Mouse (Mus musculus) limb, embryonic 11.5 days (tissue): Measurements from ENCODE around the gene Pth1r. TPM values are rescaled to one million over a fixed set of nuclear protein-coding genes. Genes with fewer than 3 reads are reported as not detected.

Experiments
- ATAC-seq: fragments of 200-750 bp; cut with Nextera tagmentation; 2 replicates; pipeline ENCODE4 v1.8.0; 2017; ENCODE audit warnings: low read depth; ENCODE audit not compliant: insufficient number of reproducible peaks, low FRiP score, low TSS enrichment
- DNase-seq: peaks from one replicate; pipeline ENCODE4 v3.0.0-alpha.2; 2015; ENCODE audit warnings: low spot score
- H3K27ac ChIP-seq: fragments of 300-500 bp; sonication (generic); replicated peaks from 2 replicates; pipeline ENCODE4 v1.5.1; 2014; ENCODE audit warnings: low read depth, mild to moderate bottlenecking, low read length
- H3K27me3 ChIP-seq: fragments of 300-500 bp; sonication (generic); 2 replicates; pipeline ENCODE4 v1.6.1; 2014; ENCODE audit warnings: mild to moderate bottlenecking, low read length, mixed read lengths; ENCODE audit not compliant: control insufficient read depth, insufficient read depth
- H3K36me3 ChIP-seq: fragments of 300-500 bp; sonication (generic); 2 replicates; pipeline ENCODE4 v1.6.1; 2014; ENCODE audit warnings: mild to moderate bottlenecking, low read length, moderate library complexity, mixed read lengths; ENCODE audit not compliant: control insufficient read depth, insufficient read depth
- H3K4me1 ChIP-seq: fragments of 300-500 bp; sonication (generic); 2 replicates; pipeline ENCODE4 v1.6.1; 2014; ENCODE audit warnings: low read length, mixed read lengths; ENCODE audit not compliant: control insufficient read depth, insufficient read depth
- H3K4me2 ChIP-seq: fragments of 300-500 bp; sonication (generic); 2 replicates; pipeline ENCODE4 v1.6.1; 2014; ENCODE audit warnings: low read depth, mild to moderate bottlenecking, moderate library complexity; ENCODE audit not compliant: severe bottlenecking
- H3K4me3 ChIP-seq: fragments of 300-500 bp; sonication (generic); 2 replicates; pipeline ENCODE4 v1.5.1; 2014; ENCODE audit warnings: low read depth, low read length
- H3K9ac ChIP-seq: fragments of 300-500 bp; sonication (generic); 2 replicates; pipeline ENCODE4 v1.6.1; 2014; ENCODE audit warnings: mild to moderate bottlenecking, low read length
- H3K9me3 ChIP-seq: fragments of 300-500 bp; sonication (generic); 2 replicates; pipeline ENCODE4 v1.6.1; 2016; ENCODE audit warnings: low read length; ENCODE audit not compliant: control insufficient read depth
- WGBS: fragments of 180-500 bp; shearing (Covaris S2); extraction: QIAGEN DNeasy Blood & Tissue Kit; methylation state at CpG from one replicate; pipeline ENCODE4 v1.1.7; 2014; 5-methylcytosine and 5-hydroxymethylcytosine counted together
- polyA plus RNA-seq: library from polyadenylated mRNA; unstranded; fragments of >200 nt; fragmentation: Nextera tagmentation; extraction: Ambion mirVana; gene quantifications from 2 replicates; pipeline ENCODE4 v1.2.1, GENCODE M21; 2014

The Pth1r gene
- 30.1 and 37.3 TPM in 2 replicates for polyA plus RNA-seq

DNA sequence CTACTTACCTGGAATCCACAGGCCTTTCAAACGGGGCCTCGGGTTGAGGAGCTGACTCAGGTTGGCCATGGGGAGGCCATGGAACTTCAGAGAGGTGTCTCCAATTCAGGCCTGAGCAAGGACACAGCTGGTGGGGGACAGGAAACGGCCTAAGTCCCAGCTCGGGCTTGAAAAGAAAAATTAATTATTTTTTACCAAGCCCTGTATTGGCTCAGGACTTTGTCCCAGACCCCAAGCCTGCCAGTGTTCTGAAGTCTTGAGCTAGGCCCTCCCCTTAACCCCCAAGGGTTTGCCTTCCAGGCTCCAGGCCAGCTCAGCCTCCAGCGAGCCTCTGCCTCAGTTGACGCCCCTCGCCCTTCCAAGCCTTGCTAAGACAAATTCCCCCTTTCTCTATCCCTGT lies at the start of gene Pth1r:
Pth1r (minus strand) TSS at position 185 of the 400 bp plus-strand sequence.
- ATAC-seq: no peak
- H3K4me3 ChIP-seq: no peak within 1 kb of the TSS
- no peak within 1 kb of the TSS for H3K9ac ChIP-seq
- no peaks in the 10 kb centered on the region for H3K36me3 ChIP-seq
- peak within 1 kb of the TSS; percentile 22 for H3K4me2 ChIP-seq
- WGBS: 42% methylated on average over 7 of the region's 7 CpGs
- peaks cover 53% of the 10 kb centered on the region for H3K4me1 ChIP-seq
- peak within 1 kb of the TSS; percentile 9; the same call in 1 of the 2 replicates for H3K27ac ChIP-seq
- peaks cover 14% of the 10 kb centered on the region for H3K27me3 ChIP-seq
- DNase-seq: no peak
- no peaks in the 10 kb centered on the region for H3K9me3 ChIP-seq

DNA sequence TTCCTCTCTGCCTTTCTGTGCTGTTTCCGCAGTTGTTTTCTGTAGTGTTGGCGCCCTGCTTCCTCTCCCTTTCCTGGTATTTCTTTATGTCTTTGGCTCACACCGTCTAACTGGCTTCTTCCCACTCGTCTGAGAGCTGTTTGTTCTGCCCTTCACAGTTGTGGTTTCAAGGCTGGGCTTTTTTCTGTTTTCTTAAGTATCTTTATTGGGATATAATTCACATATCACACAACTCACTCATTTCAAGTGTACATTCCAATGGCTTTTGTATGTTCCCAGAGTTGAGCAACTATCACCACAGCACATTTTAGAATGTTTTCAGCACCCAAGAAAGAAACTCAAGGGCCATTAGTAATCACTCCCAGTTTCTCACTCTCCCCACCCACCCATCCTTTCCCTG lies 43.5 kb upstream of the Pth1r start:
- no peak for ATAC-seq
- no peak overlapping the region for H3K9ac ChIP-seq
- H3K36me3 ChIP-seq: no peaks in the 10 kb centered on the region
- no peak for DNase-seq
- H3K27me3 ChIP-seq: no peaks in the 10 kb centered on the region
- no peak overlapping the region for H3K4me2 ChIP-seq
- H3K4me1 ChIP-seq: no peaks in the 10 kb centered on the region
- H3K27ac ChIP-seq: no peak overlapping the region
- H3K4me3 ChIP-seq: no peak overlapping the region
- no peaks in the 10 kb centered on the region; the same call in 1 of the 2 replicates for H3K9me3 ChIP-seq
- 71% methylated on average over 4 of the region's 4 CpGs for WGBS

DNA sequence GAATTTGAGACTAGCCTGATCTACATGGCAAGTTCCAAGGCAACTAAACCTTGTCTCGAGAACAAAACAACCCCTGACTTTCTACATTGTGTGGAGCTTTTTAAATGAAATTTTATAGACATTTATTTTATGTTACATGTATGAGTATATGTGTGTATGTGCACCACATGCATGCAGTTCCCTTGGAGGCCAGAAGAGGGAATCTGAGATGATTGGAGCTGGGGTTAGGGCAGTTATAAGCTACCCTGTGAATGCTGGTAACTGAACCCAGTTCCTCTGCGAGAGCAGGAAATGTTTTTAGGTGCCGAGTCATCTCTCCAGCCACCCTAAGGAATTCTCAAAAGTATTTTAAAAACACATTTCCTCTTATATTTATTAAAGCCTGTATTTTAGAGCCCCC lies 41.2 kb upstream of the Pth1r start:
- H3K27ac ChIP-seq: no peak overlapping the region
- H3K9ac ChIP-seq: no peak overlapping the region
- H3K4me3 ChIP-seq: no peak overlapping the region
- H3K4me2 ChIP-seq: no peak overlapping the region
- H3K27me3 ChIP-seq: no peaks in the 10 kb centered on the region
- DNase-seq (no peak), ATAC-seq (no peak)
- H3K4me1 ChIP-seq: no peaks in the 10 kb centered on the region
- no peaks in the 10 kb centered on the region for H3K36me3 ChIP-seq
- H3K9me3 ChIP-seq: no peaks in the 10 kb centered on the region; the same call in 1 of the 2 replicates
- WGBS: 92% methylated on average over 3 of the region's 3 CpGs

DNA sequence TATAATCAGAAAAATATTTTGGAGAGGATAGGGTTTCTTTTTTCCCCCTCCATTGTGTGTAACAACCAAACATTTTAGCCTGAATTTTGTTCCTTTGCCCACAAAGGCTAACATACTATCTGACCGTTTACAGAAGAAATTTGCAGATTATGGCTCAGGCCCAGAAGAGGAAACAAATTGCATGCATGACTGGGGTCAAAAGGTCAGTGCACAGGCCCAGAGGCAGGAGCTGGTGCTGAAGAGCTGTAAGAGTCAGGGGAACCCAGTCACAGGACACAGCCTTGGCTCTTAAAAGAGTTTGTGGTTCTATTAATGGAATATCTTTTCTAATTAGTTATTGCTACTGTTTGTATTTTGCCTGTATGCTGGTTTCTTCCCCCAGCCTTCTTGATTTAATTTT lies 36.7 kb upstream of the Pth1r start:
- Histone ChIP-seq H3K4me1 (peaks cover 11% of the 10 kb centered on the region; the same call in 1 of the 2 replicates), H3K27ac (no peak overlapping the region), H3K36me3 (no peaks in the 10 kb centered on the region), H3K9ac (no peak overlapping the region), H3K4me2 (no peak overlapping the region), H3K9me3 (no peaks in the 10 kb centered on the region; the same call in 1 of the 2 replicates), H3K4me3 (no peak overlapping the region), H3K27me3 (no peaks in the 10 kb centered on the region)
- DNase-seq: no peak
- 10% methylated on average over 1 of the region's 1 CpGs for WGBS
- ATAC-seq: no peak

DNA sequence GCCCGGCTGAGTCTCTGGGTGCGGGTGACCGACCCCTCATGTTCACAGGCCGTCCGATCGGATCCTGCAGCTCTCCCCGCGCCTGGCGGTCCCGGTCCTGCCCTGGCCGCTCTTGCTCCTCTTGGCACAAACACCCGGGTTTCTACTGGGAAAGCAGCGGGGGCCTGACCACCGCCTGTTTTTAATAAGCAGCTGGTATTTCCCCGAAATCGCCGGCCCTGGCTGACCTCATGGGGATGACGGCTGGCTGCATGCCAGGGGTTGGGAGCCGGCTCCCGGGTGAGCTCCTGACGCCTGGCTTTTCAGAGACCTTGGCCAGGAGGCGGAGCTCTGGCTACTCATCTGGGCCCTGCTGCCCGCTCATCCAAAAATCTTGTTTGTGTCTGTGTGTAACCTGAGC lies 34.8 kb upstream of the Pth1r start:
- Histone ChIP-seq H3K9ac (peak overlapping the region; percentile 38; the same call in 1 of the 2 replicates), H3K9me3 (no peaks in the 10 kb centered on the region), H3K27ac (no peak overlapping the region; the same call in 1 of the 2 replicates), H3K4me2 (peak overlapping the region; percentile 57), H3K4me3 (peak overlapping the region; percentile 22), H3K4me1 (peaks cover 11% of the 10 kb centered on the region; the same call in 1 of the 2 replicates), H3K27me3 (no peaks in the 10 kb centered on the region), H3K36me3 (no peaks in the 10 kb centered on the region)
- ATAC-seq (peak; percentile 74; the same call in 1 of the 2 replicates), DNase-seq (peak; percentile 89)
- WGBS: under 1% methylated on average over 21 of the region's 23 CpGs

DNA sequence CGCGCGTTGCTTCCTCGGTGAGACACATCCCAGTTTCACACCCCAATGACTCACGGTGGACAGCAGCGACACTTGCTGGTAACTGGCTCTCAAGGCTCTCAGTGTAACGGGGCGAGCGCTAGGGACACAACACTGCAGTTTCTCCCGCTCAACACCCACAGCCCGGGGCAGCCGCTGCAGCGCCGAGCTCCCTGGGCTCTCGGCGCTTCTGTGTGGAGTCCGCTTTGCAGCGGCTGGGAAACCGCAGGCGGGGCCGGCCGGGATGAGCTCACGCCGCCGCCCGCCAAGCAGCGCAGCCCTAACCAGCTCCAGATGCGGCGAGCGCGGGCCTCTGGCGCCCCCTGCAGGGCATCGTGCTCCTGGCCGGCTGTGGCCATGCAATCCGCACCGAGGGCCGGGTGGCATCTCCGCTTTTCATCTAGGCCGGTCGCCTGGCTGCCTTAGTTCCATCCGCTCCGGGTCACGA lies 34.3 kb upstream of the Pth1r start:
- peak; percentile 94 for ATAC-seq
- Histone ChIP-seq H3K9me3 (no peaks in the 10 kb centered on the region), H3K4me1 (peaks cover 11% of the 10 kb centered on the region; the same call in 1 of the 2 replicates), H3K27me3 (no peaks in the 10 kb centered on the region), H3K4me2 (peak overlapping the region; percentile 57), H3K4me3 (peak overlapping the region; percentile 22), H3K36me3 (no peaks in the 10 kb centered on the region), H3K27ac (no peak overlapping the region; the same call in 1 of the 2 replicates), H3K9ac (peak overlapping the region; percentile 38; the same call in 1 of the 2 replicates)
- DNase-seq: peak; percentile 99
- WGBS: under 1% methylated on average over 40 of the region's 43 CpGs

DNA sequence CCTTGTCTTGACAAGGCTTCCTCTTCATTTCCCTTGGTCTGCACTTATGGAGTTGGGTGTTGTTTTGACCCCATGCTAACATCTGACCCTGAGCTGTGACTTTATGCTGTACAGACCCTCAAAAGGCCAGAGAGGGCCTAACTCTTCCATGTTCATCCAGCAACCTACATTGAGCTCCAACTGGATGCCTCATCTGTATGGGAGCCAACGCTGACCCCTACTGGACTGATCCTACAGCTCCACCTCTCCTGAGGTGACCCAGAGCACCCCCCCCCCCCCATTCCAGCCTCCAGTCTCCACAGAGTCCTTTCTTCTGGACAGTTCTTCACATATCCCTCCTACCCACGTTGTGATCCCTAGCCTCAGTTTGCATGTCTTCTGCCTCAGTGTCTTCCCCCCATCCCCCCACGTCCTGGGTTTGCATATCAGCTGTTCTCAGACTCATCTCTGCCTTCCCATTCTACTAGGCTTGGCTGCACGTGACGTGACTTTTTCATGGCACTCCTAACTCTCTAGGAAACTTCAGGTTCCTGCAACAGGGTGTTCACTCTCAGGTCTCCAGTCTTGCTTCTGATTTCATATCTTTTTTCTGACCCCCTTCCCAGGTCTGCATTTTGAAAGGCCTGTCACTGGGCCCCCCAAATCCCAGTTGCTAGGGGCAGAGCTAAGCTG lies 32.4 kb upstream of the Pth1r start:
- peak; percentile 49 for DNase-seq
- Histone ChIP-seq H3K27me3 (no peaks in the 10 kb centered on the region), H3K4me3 (no peak overlapping the region), H3K36me3 (no peaks in the 10 kb centered on the region), H3K9ac (no peak overlapping the region), H3K9me3 (no peaks in the 10 kb centered on the region), H3K4me1 (peaks cover 11% of the 10 kb centered on the region; the same call in 1 of the 2 replicates), H3K4me2 (no peak overlapping the region), H3K27ac (no peak overlapping the region)
- WGBS: 57% methylated on average over 5 of the region's 5 CpGs
- ATAC-seq: no peak

DNA sequence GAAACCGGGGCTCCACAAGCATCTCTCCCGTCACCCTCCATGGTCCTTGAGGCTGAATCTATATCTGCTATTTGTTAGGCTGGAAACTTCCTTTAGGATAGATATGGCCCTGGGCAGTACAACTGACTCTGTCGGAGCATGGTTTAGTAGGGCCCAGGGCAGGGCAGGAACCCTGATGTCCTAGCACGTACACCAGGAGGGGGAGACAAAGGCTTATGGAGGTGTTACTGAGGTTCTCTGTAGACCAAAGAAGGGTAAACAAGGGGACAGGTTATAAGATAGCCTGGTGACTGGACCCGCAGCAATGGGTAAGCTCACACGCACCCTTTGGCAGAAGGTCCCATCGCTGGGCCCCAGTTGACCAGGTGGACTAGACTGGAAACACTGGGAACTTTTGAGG lies 31.6 kb upstream of the Pth1r start:
- Histone ChIP-seq H3K4me1 (peaks cover 11% of the 10 kb centered on the region; the same call in 1 of the 2 replicates), H3K27me3 (no peaks in the 10 kb centered on the region), H3K27ac (no peak overlapping the region), H3K4me2 (no peak overlapping the region), H3K4me3 (no peak overlapping the region), H3K9me3 (no peaks in the 10 kb centered on the region), H3K9ac (no peak overlapping the region), H3K36me3 (no peaks in the 10 kb centered on the region)
- DNase-seq (no peak), ATAC-seq (no peak)
- 78% methylated on average over 7 of the region's 7 CpGs for WGBS
